Mouse (Mus musculus) G1E (cell line): ENCODE data around the gene Atrnl1. TPM values are rescaled to one million over a fixed set of nuclear protein-coding genes. Genes with fewer than 3 reads are reported as not detected.

Experiments
- ATAC-seq: 2 replicates; pipeline ENCODE4 v1.8.0; 2016; ENCODE audit warnings: mild to moderate bottlenecking; ENCODE audit not compliant: insufficient number of reproducible peaks, poor library complexity, low FRiP score, severe bottlenecking; ENCODE audit errors: extremely low read depth
- DNase-seq: peaks from one replicate; pipeline ENCODE4 v3.0.0; 2012; ENCODE audit warnings: low spot score
- H3K27me3 ChIP-seq: 2 replicates; pipeline ENCODE4 v1.6.1; 2012; ENCODE audit warnings: mild to moderate bottlenecking, low read length, inconsistent platforms; ENCODE audit not compliant: insufficient read depth
- H3K36me3 ChIP-seq: replicated peaks from 2 replicates; pipeline ENCODE3; 2012; ENCODE audit warnings: mild to moderate bottlenecking, inconsistent platforms
- H3K4me1 ChIP-seq: 2 replicates; pipeline ENCODE4 v1.6.1; 2012; ENCODE audit warnings: low read depth, low read length, inconsistent platforms, mixed read lengths; ENCODE audit not compliant: insufficient read depth
- H3K4me3 ChIP-seq: 2 replicates; pipeline ENCODE4 v1.5.1; 2012; ENCODE audit warnings: low read depth, mild to moderate bottlenecking, inconsistent platforms, low read length, moderate library complexity, mixed read lengths
- H3K9me3 ChIP-seq: replicated peaks from 2 replicates; pipeline ENCODE4 v1.6.1; 2012; ENCODE audit warnings: inconsistent platforms
- CTCF ChIP-seq: IDR thresholded peaks from 2 replicates; pipeline ENCODE4 v1.5.1; 2012; ENCODE audit warnings: low read depth, low read length, inconsistent platforms, mixed read lengths
- GATA1 ChIP-seq: IDR thresholded peaks from 2 replicates; pipeline ENCODE4 v1.6.1; 2012; ENCODE audit warnings: borderline replicate concordance, low read length, inconsistent platforms, mixed read lengths
- GATA2 ChIP-seq: IDR thresholded peaks from 2 replicates; pipeline ENCODE4 v1.6.1; 2012; ENCODE audit warnings: low read depth, low read length, inconsistent platforms, borderline replicate concordance
- POLR2AphosphoS5 ChIP-seq: IDR thresholded peaks from 2 replicates; pipeline ENCODE4 v1.6.1; 2012; ENCODE audit warnings: low read depth, low read length, inconsistent platforms; ENCODE audit not compliant: insufficient replicate concordance
- TAL1 ChIP-seq: conservative IDR thresholded peaks from 2 replicates; pipeline ENCODE4 v1.6.1; 2012; ENCODE audit warnings: low read depth, low read length, inconsistent platforms, mixed read lengths
- polyA plus RNA-seq: library from polyadenylated mRNA; stranded (reverse); fragments of >175 nt; gene quantifications from 2 replicates; pipeline ENCODE4 v1.2.3, GENCODE M21; 2012
- total RNA-seq, 2 experiments: library from RNA; stranded (forward) in 1 of 2; stranded (reverse) in 1 of 2; fragments of 200-1000 nt in 1 of 2; fragments of >200 nt in 1 of 2; fragmentation: Nextera tagmentation in 1 of 2; gene quantifications; 2 replicates each; pipeline ENCODE4 v1.2.3; 2014 to 2017

Atrnl1 gene
- total and polyA plus RNA-seq, 3 experiments, result 0.52 to 5.8 (median 3.2) TPM

DNA sequence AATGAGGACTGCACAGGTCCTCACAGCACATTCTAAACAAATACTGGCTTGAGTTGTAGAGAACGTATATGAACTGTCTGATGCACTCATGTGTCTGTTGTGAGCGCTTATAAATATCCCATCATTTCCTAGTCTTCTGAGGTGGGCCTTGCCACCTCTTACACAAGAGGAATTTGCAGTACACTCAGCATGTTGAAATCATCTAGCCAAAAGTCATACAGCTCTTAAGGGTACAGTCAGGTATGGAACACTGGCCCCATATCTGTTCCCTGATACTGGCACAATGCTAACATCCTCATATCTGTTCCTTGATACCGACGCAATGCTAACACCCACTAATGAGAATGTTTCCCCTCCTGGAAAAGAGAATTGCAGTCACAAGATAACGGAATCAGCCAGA lies 488.7 kb downstream of the Atrnl1 start:
- H3K4me3 ChIP-seq, result no peak overlapping the region
- H3K27me3 ChIP-seq, result no peaks in the 10 kb centered on the region
- no peaks in the 10 kb centered on the region for H3K36me3 ChIP-seq
- no peak for TF ChIP-seq TAL1
- no peak for TF ChIP-seq GATA1
- TF ChIP-seq GATA2, result no peak
- TF ChIP-seq CTCF, result no peak
- no peak for TF ChIP-seq POLR2AphosphoS5
- peaks cover 25% of the 10 kb centered on the region for H3K9me3 ChIP-seq
- H3K4me1 ChIP-seq, result no peaks in the 10 kb centered on the region
- no peak for ATAC-seq
- DNase-seq, result no peak

DNA sequence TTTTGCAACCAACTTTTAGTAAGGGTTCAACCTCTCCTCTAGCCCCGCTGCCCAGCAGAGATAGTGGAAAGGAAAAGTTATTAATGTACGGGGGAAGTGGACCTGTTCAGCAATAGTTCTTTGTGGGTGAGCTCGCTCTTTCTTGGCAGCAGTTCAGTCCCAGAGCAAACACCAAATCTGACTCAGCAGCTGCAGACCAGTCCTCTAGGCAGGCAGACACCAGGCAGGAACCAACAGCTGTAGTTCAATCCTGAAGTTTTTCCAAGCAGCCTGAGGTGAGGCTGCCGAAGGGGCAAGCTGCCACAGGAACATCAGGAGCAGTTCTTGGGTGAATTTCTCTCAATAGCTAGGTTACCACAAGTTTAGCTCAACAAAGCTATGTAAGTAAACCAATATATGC lies 489.5 kb downstream of the Atrnl1 start:
- Histone ChIP-seq H3K9me3 (peaks cover 26% of the 10 kb centered on the region), H3K4me3 (no peak overlapping the region), H3K36me3 (no peaks in the 10 kb centered on the region), H3K4me1 (no peaks in the 10 kb centered on the region), H3K27me3 (no peaks in the 10 kb centered on the region)
- DNase-seq, result no peak
- no peak for ATAC-seq
- TF ChIP-seq CTCF, result no peak
- no peak for TF ChIP-seq GATA1
- TF ChIP-seq TAL1, result no peak
- no peak for TF ChIP-seq GATA2
- no peak for TF ChIP-seq POLR2AphosphoS5

DNA sequence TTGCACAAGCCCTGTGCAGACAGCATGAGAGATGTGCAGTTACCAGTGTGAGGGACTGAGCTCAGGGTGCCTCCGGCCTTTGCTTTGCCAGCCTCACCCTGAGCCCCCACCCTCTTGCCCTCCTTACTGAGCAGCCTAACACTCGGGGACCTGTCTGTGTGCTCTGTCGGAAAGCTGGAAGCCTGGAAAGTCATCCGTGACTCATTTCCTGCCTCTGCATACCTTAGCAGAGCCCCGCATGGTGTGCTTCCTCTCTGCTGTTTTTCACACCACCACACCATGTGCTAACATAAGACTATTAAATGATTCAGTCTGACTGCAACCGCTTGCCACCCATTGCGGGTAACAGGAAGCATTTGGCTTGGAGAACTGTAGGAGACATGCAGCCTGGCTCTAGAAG lies 493.7 kb downstream of the Atrnl1 start:
- no peaks in the 10 kb centered on the region for H3K27me3 ChIP-seq
- no peaks in the 10 kb centered on the region for H3K4me1 ChIP-seq
- no peak for ATAC-seq
- no peak overlapping the region for H3K4me3 ChIP-seq
- DNase-seq, result no peak
- no peak for TF ChIP-seq GATA2
- TF ChIP-seq GATA1, result no peak
- TF ChIP-seq CTCF, result no peak
- no peak for TF ChIP-seq TAL1
- no peak for TF ChIP-seq POLR2AphosphoS5
- H3K36me3 ChIP-seq, result no peaks in the 10 kb centered on the region
- peaks cover 35% of the 10 kb centered on the region for H3K9me3 ChIP-seq

DNA sequence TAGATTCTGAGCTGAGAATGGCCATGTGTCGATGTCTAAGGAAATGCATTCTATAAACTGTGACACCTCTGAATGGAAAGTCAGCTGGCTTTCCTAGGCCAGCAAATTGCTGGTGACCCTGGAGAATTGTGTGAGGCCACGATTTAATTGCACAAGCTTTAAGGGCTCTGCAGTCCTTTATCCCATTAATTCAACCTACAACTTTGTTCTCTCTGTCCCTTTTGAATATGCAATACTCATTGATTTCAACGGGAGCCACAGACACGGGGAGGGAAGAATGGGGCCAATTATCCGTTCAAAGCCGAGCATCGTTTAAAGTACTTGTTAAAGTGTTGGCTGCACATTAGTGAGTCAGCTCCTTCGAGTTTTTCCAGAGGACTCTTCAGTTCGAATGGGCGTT lies 496.8 kb downstream of the Atrnl1 start:
- no peak for DNase-seq
- ATAC-seq, result no peak
- H3K9me3 ChIP-seq, result peaks cover 31% of the 10 kb centered on the region
- H3K4me1 ChIP-seq, result no peaks in the 10 kb centered on the region
- TF ChIP-seq TAL1 (no peak), GATA1 (no peak), CTCF (no peak), POLR2AphosphoS5 (no peak), GATA2 (no peak)
- no peak overlapping the region for H3K4me3 ChIP-seq
- no peaks in the 10 kb centered on the region for H3K27me3 ChIP-seq
- H3K36me3 ChIP-seq, result no peaks in the 10 kb centered on the region

DNA sequence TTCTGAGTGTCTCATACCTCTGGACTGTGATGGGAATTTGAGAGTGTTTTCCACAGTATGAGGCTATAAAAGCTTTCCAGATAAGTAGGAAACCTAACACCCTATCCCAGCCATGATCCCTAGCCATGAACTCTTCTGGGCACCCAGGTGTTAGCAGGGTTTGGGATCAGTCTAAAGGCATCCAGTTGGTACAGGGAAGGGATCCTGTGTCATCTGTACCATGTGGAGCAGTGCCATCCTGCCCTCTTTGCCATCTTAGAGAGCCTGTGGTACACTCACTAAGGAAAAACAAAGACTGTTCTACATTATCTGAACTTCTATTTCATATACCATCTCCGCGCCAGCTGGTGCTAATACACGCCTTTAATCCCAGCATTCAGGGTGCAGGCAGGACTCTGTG lies 499.7 kb downstream of the Atrnl1 start:
- ATAC-seq (no peak), DNase-seq (no peak)
- TF ChIP-seq GATA2 (no peak), CTCF (no peak), POLR2AphosphoS5 (no peak), GATA1 (no peak), TAL1 (no peak)
- Histone ChIP-seq H3K36me3 (no peaks in the 10 kb centered on the region), H3K4me1 (no peaks in the 10 kb centered on the region), H3K9me3 (peaks cover 27% of the 10 kb centered on the region), H3K4me3 (no peak overlapping the region), H3K27me3 (no peaks in the 10 kb centered on the region)

DNA sequence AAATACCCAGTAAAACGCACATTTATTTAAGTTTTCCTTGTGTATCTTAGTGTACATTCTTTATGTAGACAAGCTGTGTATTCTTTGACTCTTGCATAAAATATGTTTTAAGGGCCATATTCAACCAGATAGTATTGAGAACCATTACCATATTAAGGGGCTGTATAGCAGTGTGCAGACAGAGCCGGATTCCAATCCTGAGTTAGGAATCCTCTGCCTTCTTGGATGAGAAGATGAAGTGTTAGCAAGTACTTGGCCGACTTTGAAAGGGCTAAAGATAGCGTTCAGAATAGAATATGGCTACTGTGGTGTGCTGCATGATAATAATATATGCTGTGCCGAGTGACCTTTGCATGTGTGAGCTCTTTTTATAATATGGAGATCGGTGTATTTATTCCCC lies 500.5 kb downstream of the Atrnl1 start:
- H3K27me3 ChIP-seq, result no peaks in the 10 kb centered on the region
- H3K36me3 ChIP-seq, result no peaks in the 10 kb centered on the region
- DNase-seq (no peak), ATAC-seq (no peak)
- TF ChIP-seq GATA1, result no peak
- no peak for TF ChIP-seq GATA2
- no peak for TF ChIP-seq CTCF
- no peak for TF ChIP-seq POLR2AphosphoS5
- no peak for TF ChIP-seq TAL1
- H3K4me1 ChIP-seq, result no peaks in the 10 kb centered on the region
- H3K9me3 ChIP-seq, result peaks cover 22% of the 10 kb centered on the region
- no peak overlapping the region for H3K4me3 ChIP-seq
